Mouse (Mus musculus): ENCODE results near the gene Col4a6.

The Col4a6 gene

DNA sequence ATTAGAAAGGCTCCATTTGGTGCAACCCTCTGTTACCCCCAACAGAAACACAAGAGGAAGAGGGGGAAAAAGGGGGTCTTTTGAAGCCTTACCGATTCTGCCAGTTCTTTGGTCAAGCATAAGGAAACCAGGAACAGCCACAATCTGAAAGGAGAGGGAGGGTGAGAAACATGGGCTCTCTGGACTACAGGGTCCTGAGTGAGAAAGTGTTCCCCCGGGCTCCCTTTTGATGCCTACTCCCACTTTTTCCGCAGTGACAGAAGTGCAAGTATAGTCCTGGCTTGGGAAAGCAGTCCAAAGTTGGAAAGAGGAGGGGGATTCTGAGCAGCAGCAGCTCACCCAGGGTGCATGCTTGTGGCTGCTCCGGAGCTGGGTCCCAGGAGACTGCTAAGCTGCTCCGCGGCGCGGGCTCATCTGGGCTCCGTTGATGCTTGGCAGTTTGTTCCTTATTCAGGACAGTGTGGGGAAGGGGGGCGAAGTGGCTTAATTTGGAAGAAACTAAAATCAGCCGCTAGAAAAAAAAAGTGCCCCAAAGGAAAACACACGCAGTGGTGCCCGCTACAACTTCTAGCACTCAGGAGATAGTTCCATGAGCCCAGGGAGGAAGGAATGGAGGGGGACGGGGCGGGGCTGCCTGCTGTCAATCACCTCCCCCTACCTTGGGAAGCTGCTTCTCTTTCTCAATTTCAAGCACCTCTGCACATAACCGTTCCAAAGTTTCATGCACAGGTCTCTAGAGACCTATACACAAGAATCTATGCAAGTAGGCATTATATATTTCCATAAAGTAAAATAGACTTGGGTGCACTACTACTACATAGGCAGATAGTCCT, at the start of gene Col4a6:
Gene Col4a6, minus strand, starts transcription at position 607 of the 833 bp plus-strand sequence.
- no peak for DNase-seq (ENCODE audit: extremely low read depth, low read depth)

- DNase-seq (ENCODE audit: extremely low read depth, low read depth), result no peak
These were observed 29.2 kb upstream of the Col4a6 start for GRCm38 (mm10) chrX:141503125-141503524.

DNA sequence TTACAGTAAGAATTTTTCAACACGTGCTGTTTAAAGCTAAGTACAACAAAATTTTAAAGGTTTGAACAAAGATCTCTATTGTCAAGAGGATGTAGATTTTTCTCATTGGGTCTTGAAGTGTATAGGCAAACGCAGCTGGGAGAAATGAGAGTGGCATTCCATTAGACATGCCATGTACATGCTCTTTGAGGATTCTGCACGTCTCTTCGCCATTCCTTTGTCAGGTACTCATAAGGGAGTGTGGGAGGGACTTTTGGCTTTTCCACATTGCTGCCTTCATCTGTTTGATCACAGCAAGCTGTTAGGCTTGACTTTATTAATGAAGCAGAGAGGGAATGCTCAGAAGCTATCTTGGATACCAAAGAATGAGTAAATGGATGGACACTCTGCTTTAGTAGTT, 20.7 kb upstream of the Col4a6 start:
- no peak for DNase-seq (ENCODE audit: extremely low read depth, low read depth)

DNA sequence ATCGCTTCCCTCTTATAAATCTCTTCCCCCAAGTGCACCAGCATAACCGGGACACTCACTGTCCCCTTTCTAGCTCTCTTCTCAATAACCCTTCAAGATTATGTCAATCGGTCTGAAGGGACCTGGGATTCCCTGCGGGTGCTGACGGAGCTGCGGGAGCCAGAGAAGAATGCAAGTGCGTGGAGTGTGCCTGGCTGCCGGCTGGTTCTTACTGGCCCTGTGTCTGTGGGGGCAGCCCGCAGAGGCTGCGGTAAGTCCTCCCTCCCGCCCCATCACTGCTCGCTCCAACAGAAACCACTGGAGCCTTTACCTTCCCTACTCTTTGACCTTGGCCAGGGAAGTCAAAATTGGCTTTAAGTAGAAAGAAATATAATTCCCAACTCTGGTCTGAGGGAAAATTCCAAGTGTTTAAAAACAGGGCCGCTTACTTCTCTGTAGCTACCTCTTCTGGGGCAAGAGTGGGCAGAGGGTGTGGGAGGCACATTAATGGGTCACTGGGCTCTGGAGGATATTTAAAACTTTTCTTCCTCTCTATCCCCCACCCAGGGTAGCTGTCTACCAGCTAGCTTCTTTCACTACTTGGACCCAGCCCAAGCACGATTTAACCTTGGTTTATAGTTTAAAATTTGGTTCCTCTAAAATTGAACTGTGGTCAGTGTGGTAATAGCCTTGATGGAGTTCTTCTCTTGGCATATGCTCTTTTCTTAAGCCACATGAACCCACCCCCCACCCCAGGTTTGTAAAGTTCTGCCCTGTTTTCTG, 1.9 kb upstream of the Col4a6 start:
- no peak for DNase-seq (ENCODE audit: extremely low read depth, low read depth)

GRCm38 (mm10) chrX:141475110-141475509, 1.2 kb upstream of the Col4a6 start, which contains the start of gene Col4a5:
Gene Col4a5 (plus strand): TSS chrX:141475385.
- no peak for DNase-seq (ENCODE audit: extremely low read depth, low read depth)

DNA sequence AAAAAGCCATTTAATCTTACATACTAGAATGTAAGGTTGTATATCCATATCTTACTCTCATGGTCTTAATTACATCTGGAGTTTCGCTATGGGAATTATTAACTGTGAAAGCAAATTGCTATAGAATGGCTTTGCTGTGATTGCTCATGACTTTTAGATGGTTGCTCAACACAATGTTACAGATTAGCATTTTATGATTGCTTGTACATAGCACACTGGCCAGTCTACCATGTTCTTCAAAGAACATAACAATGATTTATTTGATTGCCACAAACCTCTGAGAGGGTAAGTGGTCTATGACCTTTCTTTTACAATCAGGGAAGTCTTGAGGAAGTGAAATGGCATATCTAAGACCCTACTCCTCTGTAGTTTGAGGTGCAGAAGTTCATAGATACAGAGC, 25.9 kb downstream of the Col4a6 start:
- no peak for DNase-seq (ENCODE audit: extremely low read depth, low read depth)

DNA sequence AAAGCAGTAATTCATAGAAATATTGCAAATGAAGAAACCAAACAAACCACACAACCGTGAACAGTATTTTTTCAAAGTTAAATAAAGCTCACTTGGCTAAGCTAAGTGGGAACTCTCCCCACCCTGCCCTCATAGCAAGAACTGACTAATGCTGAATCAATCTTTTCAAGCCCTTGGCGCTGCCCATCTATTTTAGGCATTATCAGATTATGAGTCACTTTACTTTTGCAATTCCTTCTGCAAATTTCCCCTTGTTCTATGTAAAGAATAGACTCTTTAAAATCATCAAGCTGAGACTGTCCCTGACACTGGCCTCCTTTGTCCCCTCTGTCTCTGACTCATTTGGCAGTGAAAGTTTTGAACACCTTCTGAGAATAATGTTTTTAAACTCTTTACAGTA, 34.5 kb downstream of the Col4a6 start:
- no peak for DNase-seq (ENCODE audit: extremely low read depth, low read depth)

DNA sequence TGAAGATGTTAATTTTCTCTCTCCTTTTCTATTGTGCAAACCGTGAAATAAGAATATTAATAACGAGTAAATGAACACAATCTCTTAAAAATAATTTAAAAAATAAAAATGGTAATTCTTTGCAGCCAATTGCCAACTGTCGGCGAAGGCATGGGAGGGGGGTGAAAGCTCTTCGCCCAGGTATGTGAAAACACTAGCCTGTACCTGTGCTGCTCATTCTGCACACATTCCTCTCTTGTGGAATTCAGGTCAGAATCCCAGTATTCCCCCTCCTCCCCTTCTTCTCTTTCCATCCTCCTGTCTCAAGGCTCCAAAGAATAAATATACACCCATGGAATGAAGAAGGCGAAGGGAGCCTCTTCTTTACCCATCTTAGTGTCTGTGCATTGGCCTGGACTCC, 37.1 kb downstream of the Col4a6 start:
- DNase-seq (ENCODE audit: extremely low read depth, low read depth), result no peak

- no peak for DNase-seq (ENCODE audit: extremely low read depth, low read depth)
These were observed 58.6 kb downstream of the Col4a6 start for GRCm38 (mm10) chrX:141415318-141415717.

- no peak for DNase-seq (ENCODE audit: extremely low read depth, low read depth)
These were observed 77.6 kb downstream of the Col4a6 start for GRCm38 (mm10) chrX:141396243-141396642.

GRCm38 (mm10) chrX:141385399-141386105, 88.3 kb downstream of the Col4a6 start:
- no peak for DNase-seq (ENCODE audit: extremely low read depth, low read depth)

GRCm38 (mm10) chrX:141384632-141385031, 89.2 kb downstream of the Col4a6 start:
- DNase-seq (ENCODE audit: extremely low read depth, low read depth), result no peak

- no peak for DNase-seq (ENCODE audit: extremely low read depth, low read depth)
These were observed 103.6 kb downstream of the Col4a6 start for GRCm38 (mm10) chrX:141370276-141370675.

DNA sequence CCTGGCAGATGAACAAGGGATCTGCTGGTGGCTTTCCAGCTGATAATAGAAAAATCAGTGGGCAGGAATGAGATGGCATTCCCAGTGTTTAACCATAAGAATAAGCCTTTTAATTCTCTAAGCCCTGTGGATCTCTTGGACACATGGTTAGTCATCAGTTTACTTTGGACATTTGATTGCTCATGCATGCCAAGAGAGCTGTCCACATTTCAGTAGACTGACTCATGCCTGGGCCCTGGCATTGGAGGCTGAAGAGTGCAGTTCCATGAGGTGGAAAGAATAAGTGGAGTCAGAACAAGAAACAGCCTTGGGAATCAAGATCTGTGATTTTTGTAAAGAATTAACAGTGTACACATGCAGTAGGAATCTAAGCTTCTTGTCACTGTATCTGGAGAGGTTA, 110.5 kb downstream of the Col4a6 start:
- DNase-seq (ENCODE audit: extremely low read depth, low read depth), result no peak

- DNase-seq (ENCODE audit: extremely low read depth, low read depth), result no peak
These were observed 132.5 kb downstream of the Col4a6 start for GRCm38 (mm10) chrX:141341417-141341816.

DNA sequence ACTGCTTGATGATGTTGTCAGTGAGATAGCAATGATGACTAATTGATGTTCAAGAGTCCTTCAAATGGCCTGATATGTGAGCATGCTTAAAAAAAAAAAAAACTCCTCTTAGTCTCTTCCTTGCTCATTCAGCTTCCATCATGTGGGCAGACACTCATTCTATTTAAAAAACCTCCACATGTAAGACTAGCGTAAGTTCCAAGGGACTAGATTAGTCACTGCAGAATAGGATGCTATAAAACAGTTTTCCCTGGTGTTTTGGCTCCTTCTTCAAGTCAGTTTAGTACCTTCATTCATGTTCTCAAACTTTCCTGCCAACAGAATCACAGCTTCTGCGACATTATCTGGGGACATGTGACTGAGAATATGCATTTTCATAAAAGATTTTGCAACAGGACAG, 145.8 kb downstream of the Col4a6 start:
- no peak for DNase-seq (ENCODE audit: extremely low read depth, low read depth)

DNA sequence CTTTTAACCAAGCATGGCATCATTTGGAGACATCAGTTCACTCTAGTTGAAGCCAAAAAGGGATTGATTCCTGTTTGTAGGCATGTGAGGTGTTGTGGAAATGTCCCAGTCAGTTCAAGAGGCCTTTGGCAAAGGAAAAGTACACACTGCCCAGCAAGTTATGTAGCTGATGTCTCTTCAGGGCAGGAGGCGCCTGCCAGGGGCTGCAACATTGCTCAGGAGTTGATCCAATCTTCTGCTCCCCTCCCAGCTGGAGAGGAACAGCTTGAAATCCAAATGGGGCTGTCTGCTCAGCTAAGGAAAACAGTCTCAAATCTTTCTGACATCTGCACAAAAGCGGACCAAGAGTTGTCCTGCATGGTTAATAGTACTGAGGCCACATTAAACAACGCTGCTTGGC, 149.7 kb downstream of the Col4a6 start:
- DNase-seq (ENCODE audit: extremely low read depth, low read depth), result no peak

DNA sequence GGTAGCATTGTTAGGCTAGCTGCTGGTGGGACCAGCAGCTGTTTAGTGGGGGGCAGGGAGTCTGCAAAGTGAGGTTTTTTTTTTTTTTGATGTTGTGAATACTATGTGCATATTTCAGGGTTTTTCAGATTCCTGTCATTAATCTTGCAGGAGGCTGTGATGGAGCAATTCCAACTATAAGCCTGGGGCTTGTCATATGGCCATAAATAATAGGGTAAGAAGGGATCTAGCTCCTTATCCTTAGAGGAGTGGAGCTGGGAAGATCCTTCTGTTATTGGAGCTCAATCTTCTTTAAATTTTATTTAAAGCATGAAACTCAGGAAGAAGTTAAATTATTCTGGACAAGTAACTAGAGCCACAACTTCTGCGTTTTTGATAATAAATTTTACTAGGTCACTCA, 157.7 kb downstream of the Col4a6 start:
- no peak for DNase-seq (ENCODE audit: extremely low read depth, low read depth)

DNA sequence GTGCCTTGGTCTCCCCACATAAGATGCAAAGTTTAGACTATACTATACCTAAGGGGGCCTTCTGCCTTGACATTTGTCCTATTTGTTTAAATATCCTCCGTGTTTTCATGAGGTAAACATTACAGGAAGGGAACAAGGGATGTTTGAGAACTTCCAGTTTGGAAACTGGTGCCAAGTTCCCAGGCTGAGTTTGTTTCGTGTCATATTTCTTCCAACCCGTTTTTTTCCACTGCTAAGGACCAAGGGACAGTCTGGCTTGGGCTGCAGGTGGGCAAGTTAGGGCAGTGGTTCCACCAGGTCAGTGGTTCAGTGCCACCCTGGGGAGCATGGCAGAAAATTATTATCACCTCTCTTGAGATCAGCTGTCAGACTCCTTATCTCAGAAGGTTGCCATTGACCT, 158.1 kb downstream of the Col4a6 start:
- no peak for DNase-seq (ENCODE audit: extremely low read depth, low read depth)

DNA sequence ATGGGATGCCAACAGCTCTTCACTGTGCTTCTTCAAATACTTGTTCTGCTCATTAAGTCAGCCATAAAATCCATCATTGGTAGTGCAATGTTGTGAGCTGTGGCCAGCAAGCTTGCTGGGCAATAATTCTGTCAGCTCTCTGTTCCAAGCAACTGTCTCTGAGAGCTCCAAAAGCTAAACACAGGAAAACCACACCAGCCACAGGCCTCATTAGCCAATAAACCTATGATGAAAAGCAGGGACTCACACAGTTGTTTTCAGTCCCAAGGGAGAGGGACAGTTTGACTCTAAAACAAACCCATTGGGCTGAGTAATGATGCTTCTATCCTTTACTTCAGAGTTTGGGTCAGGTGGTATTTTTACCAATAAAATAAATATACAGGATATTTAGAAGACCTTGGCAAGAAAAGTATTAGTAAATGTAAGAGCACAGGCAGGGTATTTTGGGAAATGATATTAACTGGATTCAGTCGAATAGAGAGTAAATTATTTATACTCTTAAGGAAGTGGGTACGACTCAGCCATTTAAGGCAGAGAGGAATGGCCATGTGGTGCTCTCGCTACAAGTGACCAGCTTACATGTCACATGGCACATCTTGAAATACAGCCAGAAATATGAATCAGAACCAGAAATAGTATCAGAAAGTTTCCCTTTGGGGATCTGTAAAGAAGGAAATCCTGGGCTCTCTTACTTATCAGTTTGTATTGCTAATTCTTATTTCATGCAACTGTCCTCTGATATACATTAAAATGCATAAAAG, 181.0 kb downstream of the Col4a6 start:
- DNase-seq (ENCODE audit: extremely low read depth, low read depth), result no peak

DNA sequence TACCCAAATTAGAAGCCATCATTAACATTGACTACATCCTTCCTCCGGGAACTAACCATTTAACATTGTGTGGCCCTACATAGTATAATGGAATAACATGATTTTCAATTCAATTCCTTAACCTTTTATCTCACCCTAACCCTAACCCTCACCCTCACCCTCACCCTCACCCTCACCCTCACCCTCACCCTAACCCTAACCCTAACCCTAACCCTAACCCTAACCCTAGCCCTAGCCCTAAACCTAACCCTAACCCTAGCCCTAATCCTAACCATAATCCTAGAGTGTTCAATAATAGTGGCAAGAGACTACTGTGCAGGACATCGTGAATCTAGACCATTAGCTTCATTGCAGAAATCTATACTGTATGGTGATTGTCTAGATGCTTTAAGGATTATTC, 197.5 kb downstream of the Col4a6 start:
- peak; percentile 2 for DNase-seq (ENCODE audit: extremely low read depth, low read depth)
